Mouse (Mus musculus): ENCODE data around the gene Engase. TPM values are rescaled to one million over a fixed set of nuclear protein-coding genes. Genes with fewer than 3 reads are reported as not detected.

Engase gene
- total and polyA plus RNA-seq, 3 experiments = 4.3 to 25.2 (median 4.4) TPM

DNA sequence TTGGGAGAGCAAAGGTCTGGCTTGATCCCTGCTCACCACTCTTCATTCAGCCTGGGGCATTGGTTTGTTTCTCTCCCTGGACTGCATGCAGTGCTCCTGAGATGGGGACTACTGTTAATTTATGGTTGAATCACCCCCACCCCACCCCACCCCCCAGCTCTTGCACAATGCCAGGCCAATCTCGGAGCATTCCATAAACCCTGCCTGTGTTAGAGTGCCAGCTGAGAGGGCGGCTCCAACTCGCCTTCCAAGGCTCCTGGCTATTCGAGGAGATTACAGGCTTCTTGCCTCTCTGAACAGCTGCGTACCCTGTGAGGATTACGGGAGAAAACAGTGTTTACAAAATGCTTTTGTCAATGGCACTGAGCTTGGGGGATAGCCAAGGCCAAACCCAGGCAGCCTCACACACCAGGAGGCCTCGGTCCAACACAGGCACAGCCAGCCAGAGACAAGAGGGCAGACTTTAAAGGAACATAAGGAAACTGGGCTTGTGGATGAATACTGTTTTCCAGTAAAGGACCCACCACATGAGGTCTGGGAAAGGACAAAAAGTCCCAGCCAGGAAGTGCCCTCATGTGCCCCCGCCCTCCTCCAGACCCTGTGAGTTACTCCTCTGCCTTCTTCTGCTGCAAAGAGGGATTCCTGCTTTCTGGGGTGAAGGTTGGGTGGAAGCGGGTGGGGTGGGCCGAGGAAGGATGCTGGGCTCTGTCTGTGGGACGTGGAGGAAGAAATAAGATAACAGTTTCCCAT, 37.8 kb upstream of the Engase start:
- Histone ChIP-seq H3K9me3 (replicated peaks) (peaks cover 8% of the 10 kb centered on the region), H3K4me1 (ENCODE audit: insufficient read depth, low read depth, low read length) (no peaks in the 10 kb centered on the region), H3K36me3 (replicated peaks) (no peaks in the 10 kb centered on the region), H3K27me3 (ENCODE audit: insufficient read depth, low read length) (peaks cover 3% of the 10 kb centered on the region; the same call in 1 of the 2 replicates), H3K4me3 (ENCODE audit: low read depth, low read length) (no peak overlapping the region)
- ATAC-seq (ENCODE audit: extremely low read depth, insufficient number of reproducible peaks, low FRiP score, poor library complexity, severe bottlenecking) (no peak), DNase-seq (ENCODE audit: low spot score) (no peak)
- TF ChIP-seq CTCF (IDR thresholded peaks at IDR 0.05; ENCODE audit: low read depth, low read length) (no peak), POLR2AphosphoS5 (IDR thresholded peaks at IDR 0.05; ENCODE audit: insufficient replicate concordance, low read depth, low read length) (no peak), GATA2 (IDR thresholded peaks at IDR 0.05; ENCODE audit: borderline replicate concordance, low read depth, low read length) (no peak), TAL1 (conservative IDR thresholded peaks at IDR 0.05; ENCODE audit: low read depth, low read length) (no peak), GATA1 (IDR thresholded peaks at IDR 0.05; ENCODE audit: borderline replicate concordance, low read length) (no peak)

DNA sequence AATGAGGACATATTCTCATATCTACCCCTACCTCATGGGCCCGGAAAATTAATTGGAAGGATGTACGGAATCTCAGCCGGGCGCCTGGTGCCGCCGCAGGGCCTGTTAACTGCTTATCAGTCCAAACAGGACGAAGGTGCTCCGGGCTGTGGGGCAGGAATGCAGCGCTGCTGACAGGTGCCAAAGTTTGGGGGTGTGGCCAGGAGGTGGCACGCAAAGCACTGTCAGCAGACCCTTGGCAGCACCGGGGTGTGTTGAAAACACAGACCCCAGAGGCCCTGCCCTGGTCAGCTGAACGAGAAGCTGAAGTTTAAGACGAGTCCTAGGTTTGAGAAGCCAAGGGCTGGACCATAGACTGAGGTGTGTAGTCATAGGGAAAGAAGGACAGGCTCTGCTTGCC, 33.9 kb upstream of the Engase start:
- TF ChIP-seq POLR2AphosphoS5 (IDR thresholded peaks at IDR 0.05; ENCODE audit: insufficient replicate concordance, low read depth, low read length) (no peak), GATA2 (IDR thresholded peaks at IDR 0.05; ENCODE audit: borderline replicate concordance, low read depth, low read length) (no peak), GATA1 (IDR thresholded peaks at IDR 0.05; ENCODE audit: borderline replicate concordance, low read length) (no peak), TAL1 (conservative IDR thresholded peaks at IDR 0.05; ENCODE audit: low read depth, low read length) (no peak), CTCF (IDR thresholded peaks at IDR 0.05; ENCODE audit: low read depth, low read length) (no peak)
- Histone ChIP-seq H3K4me1 (ENCODE audit: insufficient read depth, low read depth, low read length) (no peaks in the 10 kb centered on the region), H3K9me3 (replicated peaks) (peaks cover 8% of the 10 kb centered on the region), H3K27me3 (ENCODE audit: insufficient read depth, low read length) (peaks cover 4% of the 10 kb centered on the region; the same call in 1 of the 2 replicates), H3K4me3 (ENCODE audit: low read depth, low read length) (no peak overlapping the region), H3K36me3 (replicated peaks) (no peaks in the 10 kb centered on the region)
- DNase-seq (ENCODE audit: low spot score) = no peak
- ATAC-seq (ENCODE audit: extremely low read depth, insufficient number of reproducible peaks, low FRiP score, poor library complexity, severe bottlenecking) = no peak

DNA sequence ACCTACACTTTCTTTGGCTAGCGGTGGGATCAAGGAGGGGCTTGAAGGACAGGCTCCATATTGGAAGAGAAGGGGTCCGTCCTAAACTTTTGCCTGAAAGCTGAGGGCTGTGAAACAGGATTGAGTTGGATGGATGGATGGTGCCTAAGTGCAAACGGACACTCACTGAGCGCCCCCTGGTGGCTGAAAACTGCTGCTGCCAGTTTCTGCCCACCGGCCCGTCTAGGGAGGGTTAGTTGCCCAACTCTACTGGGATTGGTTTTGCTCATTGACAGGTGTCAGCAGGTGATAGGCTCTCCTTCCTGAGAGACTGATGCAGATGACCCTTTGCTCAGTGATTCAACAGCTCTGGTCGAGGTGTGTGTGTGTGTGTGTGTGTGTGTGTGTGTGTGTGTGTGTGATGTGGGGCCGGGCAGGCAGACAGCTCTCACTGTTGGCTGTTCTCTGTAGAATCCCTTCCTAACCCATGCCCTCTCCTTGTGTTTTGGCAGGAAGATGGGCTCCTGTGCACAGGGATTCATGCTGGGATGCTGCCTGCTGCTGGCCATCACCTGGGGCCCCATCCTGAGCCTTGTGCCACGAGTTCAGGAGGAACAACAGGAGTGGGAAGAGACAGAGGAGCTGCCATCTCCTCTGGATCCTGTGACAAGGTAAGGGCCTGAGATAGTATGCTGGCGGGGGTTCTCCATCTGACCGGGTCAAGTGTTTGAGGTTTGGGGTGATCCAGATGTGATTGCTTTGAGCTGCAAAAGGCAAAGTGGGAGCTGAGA, 33.2 kb upstream of the Engase start:
- DNase-seq (ENCODE audit: low spot score) (no peak), ATAC-seq (ENCODE audit: extremely low read depth, insufficient number of reproducible peaks, low FRiP score, poor library complexity, severe bottlenecking) (no peak)
- peaks cover 8% of the 10 kb centered on the region for H3K9me3 ChIP-seq (replicated peaks)
- peaks cover 4% of the 10 kb centered on the region; the same call in 1 of the 2 replicates for H3K27me3 ChIP-seq (ENCODE audit: insufficient read depth, low read length)
- TF ChIP-seq CTCF (IDR thresholded peaks at IDR 0.05; ENCODE audit: low read depth, low read length) (peak; percentile 59; the same call in 1 of the 2 replicates), GATA2 (IDR thresholded peaks at IDR 0.05; ENCODE audit: borderline replicate concordance, low read depth, low read length) (no peak), POLR2AphosphoS5 (IDR thresholded peaks at IDR 0.05; ENCODE audit: insufficient replicate concordance, low read depth, low read length) (no peak), TAL1 (conservative IDR thresholded peaks at IDR 0.05; ENCODE audit: low read depth, low read length) (no peak), GATA1 (IDR thresholded peaks at IDR 0.05; ENCODE audit: borderline replicate concordance, low read length) (no peak)
- no peak overlapping the region for H3K4me3 ChIP-seq (ENCODE audit: low read depth, low read length)
- no peaks in the 10 kb centered on the region for H3K36me3 ChIP-seq (replicated peaks)
- H3K4me1 ChIP-seq (ENCODE audit: insufficient read depth, low read depth, low read length) = no peaks in the 10 kb centered on the region

- TF ChIP-seq GATA1 (IDR thresholded peaks at IDR 0.05; ENCODE audit: borderline replicate concordance, low read length) (no peak), CTCF (IDR thresholded peaks at IDR 0.05; ENCODE audit: low read depth, low read length) (peak; percentile 93)
- DNase-seq (ENCODE audit: low spot score) = peak; percentile 57
Observed at GRCm38 (mm10) chr11:118445843-118446242, 30.8 kb upstream of the Engase start.

DNA sequence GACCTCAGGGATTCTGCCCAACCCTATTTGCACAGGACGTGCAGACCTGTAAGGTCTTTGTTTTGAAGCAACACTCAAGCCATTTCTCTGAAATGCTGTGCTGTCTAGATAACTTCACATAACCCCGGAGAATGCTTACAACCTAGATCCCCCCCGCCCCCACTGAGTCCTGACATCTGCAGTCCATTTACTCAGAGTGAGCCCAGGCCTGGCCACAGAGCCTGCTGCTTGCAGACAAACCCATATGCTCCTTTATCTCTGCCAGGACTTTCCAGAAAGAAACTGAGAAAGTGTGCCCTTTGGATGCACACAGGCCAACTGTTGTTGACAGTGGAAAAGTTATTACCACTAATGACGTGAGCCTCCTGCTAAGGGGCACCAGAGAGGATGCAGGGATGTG, 29.3 kb upstream of the Engase start:
- DNase-seq (ENCODE audit: low spot score) = no peak
- H3K27me3 ChIP-seq (ENCODE audit: insufficient read depth, low read length) = peaks cover 4% of the 10 kb centered on the region; the same call in 1 of the 2 replicates
- no peak for TF ChIP-seq TAL1 (conservative IDR thresholded peaks at IDR 0.05; ENCODE audit: low read depth, low read length)
- TF ChIP-seq CTCF (IDR thresholded peaks at IDR 0.05; ENCODE audit: low read depth, low read length) = no peak
- no peak for TF ChIP-seq GATA1 (IDR thresholded peaks at IDR 0.05; ENCODE audit: borderline replicate concordance, low read length)
- no peak for TF ChIP-seq POLR2AphosphoS5 (IDR thresholded peaks at IDR 0.05; ENCODE audit: insufficient replicate concordance, low read depth, low read length)
- no peak for TF ChIP-seq GATA2 (IDR thresholded peaks at IDR 0.05; ENCODE audit: borderline replicate concordance, low read depth, low read length)
- no peak overlapping the region for H3K4me3 ChIP-seq (ENCODE audit: low read depth, low read length)
- no peak for ATAC-seq (ENCODE audit: extremely low read depth, insufficient number of reproducible peaks, low FRiP score, poor library complexity, severe bottlenecking)
- no peaks in the 10 kb centered on the region for H3K4me1 ChIP-seq (ENCODE audit: insufficient read depth, low read depth, low read length)
- no peaks in the 10 kb centered on the region for H3K36me3 ChIP-seq (replicated peaks)
- no peaks in the 10 kb centered on the region for H3K9me3 ChIP-seq (replicated peaks)

More at GRCm38 (mm10) chr11:118445843-118446242, 30.8 kb upstream of the Engase start:
- H3K9me3 ChIP-seq (replicated peaks) = peaks cover 8% of the 10 kb centered on the region
- H3K27me3 ChIP-seq (ENCODE audit: insufficient read depth, low read length) = peaks cover 4% of the 10 kb centered on the region; the same call in 1 of the 2 replicates
- no peaks in the 10 kb centered on the region for H3K36me3 ChIP-seq (replicated peaks)
- no peaks in the 10 kb centered on the region for H3K4me1 ChIP-seq (ENCODE audit: insufficient read depth, low read depth, low read length)
- no peak overlapping the region for H3K4me3 ChIP-seq (ENCODE audit: low read depth, low read length)
- ATAC-seq (ENCODE audit: extremely low read depth, insufficient number of reproducible peaks, low FRiP score, poor library complexity, severe bottlenecking) = no peak; the same call in 1 of the 2 replicates

GRCm38 (mm10) chr11:118448385-118448784, 28.2 kb upstream of the Engase start:
- H3K9me3 ChIP-seq (replicated peaks) = 0 out of 2 replicates have a peak, but pooled peaks cover 2% of the 10 kb centered on the region
- no peaks in the 10 kb centered on the region for H3K4me1 ChIP-seq (ENCODE audit: insufficient read depth, low read depth, low read length)
- no peak for ATAC-seq (ENCODE audit: extremely low read depth, insufficient number of reproducible peaks, low FRiP score, poor library complexity, severe bottlenecking)
- TF ChIP-seq CTCF (IDR thresholded peaks at IDR 0.05; ENCODE audit: low read depth, low read length) (no peak), POLR2AphosphoS5 (IDR thresholded peaks at IDR 0.05; ENCODE audit: insufficient replicate concordance, low read depth, low read length) (no peak), TAL1 (conservative IDR thresholded peaks at IDR 0.05; ENCODE audit: low read depth, low read length) (no peak), GATA2 (IDR thresholded peaks at IDR 0.05; ENCODE audit: borderline replicate concordance, low read depth, low read length) (no peak)
- H3K27me3 ChIP-seq (ENCODE audit: insufficient read depth, low read length) = peaks cover 4% of the 10 kb centered on the region; the same call in 1 of the 2 replicates
- no peaks in the 10 kb centered on the region for H3K36me3 ChIP-seq (replicated peaks)
- no peak overlapping the region for H3K4me3 ChIP-seq (ENCODE audit: low read depth, low read length)
- DNase-seq (ENCODE audit: low spot score) = no peak

Data from G1E (cell line).